Mouse (Mus musculus) C2C12 (cell line): ENCODE measurements around the gene Nr3c2. TPM values are rescaled to one million over a fixed set of nuclear protein-coding genes. Genes with fewer than 3 reads are reported as not detected.

Source experiments
- H3K27me3 ChIP-seq: one replicate; pipeline ENCODE4 v1.6.1; 2011; ENCODE audit not compliant: control insufficient read depth, insufficient read depth, insufficient read length
- H3K36me3 ChIP-seq: one replicate; pipeline ENCODE4 v1.6.1; 2011; ENCODE audit not compliant: control insufficient read depth, insufficient read depth
- H3K4me3 ChIP-seq: one replicate; pipeline ENCODE4 v1.5.1; 2011; ENCODE audit warnings: mild to moderate bottlenecking, control low read depth; ENCODE audit not compliant: poor library complexity, insufficient read depth, severe bottlenecking
- H3K79me2 ChIP-seq: one replicate; pipeline ENCODE4 v1.6.1; 2011; ENCODE audit not compliant: control insufficient read depth, insufficient read depth
- H3K79me3 ChIP-seq: one replicate; pipeline ENCODE4 v1.6.1; 2011; ENCODE audit warnings: low read depth, control low read depth
- H3ac ChIP-seq: one replicate; pipeline ENCODE3; 2011; ENCODE audit warnings: low read depth; ENCODE audit not compliant: control insufficient read depth, insufficient read length
- CEBPB ChIP-seq: IDR thresholded peaks from one replicate; pipeline ENCODE4 v1.6.1; 2011; ENCODE audit warnings: low read depth, mild to moderate bottlenecking, control low read depth, moderate library complexity
- CTCF ChIP-seq: IDR thresholded peaks from one replicate; pipeline ENCODE4 v1.5.1; 2011; ENCODE audit not compliant: control insufficient read depth, insufficient read depth, insufficient read length
- FOSL1 ChIP-seq: IDR thresholded peaks from one replicate; pipeline ENCODE4 v1.8.0; 2011; ENCODE audit warnings: mild to moderate bottlenecking, low read length; ENCODE audit not compliant: poor library complexity, insufficient read depth, severe bottlenecking
- MAX ChIP-seq: IDR thresholded peaks from one replicate; pipeline ENCODE4 v1.6.1; 2011; ENCODE audit warnings: mild to moderate bottlenecking, control low read depth
- MYOD1 ChIP-seq: IDR thresholded peaks from one replicate; pipeline ENCODE4 v1.6.1; 2011; ENCODE audit warnings: low read depth; ENCODE audit not compliant: control insufficient read depth, insufficient read length
- MYOG ChIP-seq: IDR thresholded peaks from one replicate; pipeline ENCODE4 v1.6.1; 2011; ENCODE audit not compliant: control insufficient read depth, insufficient read length; ENCODE audit errors: extremely low read depth
- USF1 ChIP-seq: IDR thresholded peaks from one replicate; pipeline ENCODE4 v1.6.1; 2011; ENCODE audit warnings: low read depth, mild to moderate bottlenecking, control low read depth, moderate library complexity
- polyA plus RNA-seq: library from polyadenylated mRNA; unstranded; fragments of >200 nt; fragmentation: generic; extraction: Trizol; gene quantifications from one replicate; pipeline ENCODE4 v1.2.1, GENCODE M21; 2012; ENCODE audit warnings: missing spikeins

The Nr3c2 gene
- polyA plus RNA-seq, 1 experiment: 0.04 TPM

DNA sequence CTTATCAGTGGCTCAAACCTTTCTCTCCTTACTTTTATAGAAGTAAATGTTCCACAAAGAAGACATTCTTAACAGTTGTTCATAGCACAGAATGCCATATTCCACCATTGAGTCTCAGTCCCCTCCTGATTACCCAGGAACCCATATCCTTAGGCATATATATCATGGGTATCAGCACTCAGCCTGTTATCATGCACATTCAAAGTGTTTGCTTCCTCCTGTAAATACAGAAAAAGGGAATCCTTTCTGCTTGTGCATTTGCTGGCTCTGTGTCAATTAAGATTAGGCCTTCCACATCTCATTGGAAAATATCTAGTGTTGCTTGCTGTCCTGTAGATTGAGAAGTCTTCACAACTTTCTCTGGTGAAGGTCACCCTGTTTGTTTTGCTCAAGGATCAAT, 12.0 kb downstream of the Nr3c2 start:
- no peak for TF ChIP-seq MAX
- Histone ChIP-seq H3ac (no peak overlapping the region), H3K4me3 (no peak overlapping the region), H3K79me2 (no peaks in the 10 kb centered on the region), H3K27me3 (no peaks in the 10 kb centered on the region), H3K36me3 (no peaks in the 10 kb centered on the region), H3K79me3 (no peaks in the 10 kb centered on the region)

DNA sequence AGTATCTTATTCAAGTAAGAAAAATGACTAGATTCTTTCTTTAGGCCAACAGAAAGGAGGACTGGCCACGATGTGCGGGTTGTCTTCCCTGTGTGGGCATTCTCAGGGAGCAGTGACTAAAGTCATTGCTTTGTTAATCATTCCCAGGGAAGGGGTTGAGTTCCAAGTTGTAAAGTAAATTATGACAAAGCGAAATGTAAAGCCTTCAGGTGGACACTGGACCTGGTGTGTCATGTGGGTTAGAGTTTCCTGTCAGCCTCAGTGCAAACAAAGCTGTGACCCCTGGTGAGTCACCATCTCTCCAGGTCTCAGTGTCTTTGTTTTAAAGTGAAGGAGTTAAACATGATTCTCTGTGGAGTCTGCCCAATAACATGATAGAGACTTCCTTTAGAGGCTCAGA, 13.4 kb downstream of the Nr3c2 start:
- Histone ChIP-seq H3K27me3 (no peaks in the 10 kb centered on the region), H3ac (no peak overlapping the region), H3K36me3 (no peaks in the 10 kb centered on the region), H3K4me3 (no peak overlapping the region), H3K79me2 (no peaks in the 10 kb centered on the region), H3K79me3 (no peaks in the 10 kb centered on the region)
- TF ChIP-seq CEBPB: no peak
- TF ChIP-seq USF1: no peak
- TF ChIP-seq CTCF: no peak
- no peak for TF ChIP-seq MAX
- TF ChIP-seq MYOD1: no peak
- TF ChIP-seq FOSL1: no peak
- TF ChIP-seq MYOG: no peak

DNA sequence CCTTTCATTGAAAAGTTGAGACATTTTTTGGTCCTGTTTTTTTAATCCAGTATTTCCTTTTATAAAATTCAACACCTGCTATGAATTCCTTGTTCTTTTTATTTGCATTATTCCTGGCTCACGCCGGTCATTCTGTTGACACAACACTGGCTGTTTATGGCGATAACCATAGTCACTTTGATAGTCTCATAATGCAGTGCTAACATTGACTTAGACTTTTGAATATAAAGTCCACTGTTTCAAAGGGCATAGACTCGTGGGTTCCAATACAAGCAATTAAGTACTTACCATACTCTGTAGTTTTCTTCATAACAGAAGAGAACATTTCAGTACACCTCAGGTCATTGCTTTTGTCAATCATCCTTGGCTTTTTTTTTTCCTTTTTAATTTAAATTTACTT, 14.0 kb downstream of the Nr3c2 start:
- H3K79me2 ChIP-seq: no peaks in the 10 kb centered on the region
- TF ChIP-seq CEBPB (no peak), CTCF (no peak), FOSL1 (no peak)

DNA sequence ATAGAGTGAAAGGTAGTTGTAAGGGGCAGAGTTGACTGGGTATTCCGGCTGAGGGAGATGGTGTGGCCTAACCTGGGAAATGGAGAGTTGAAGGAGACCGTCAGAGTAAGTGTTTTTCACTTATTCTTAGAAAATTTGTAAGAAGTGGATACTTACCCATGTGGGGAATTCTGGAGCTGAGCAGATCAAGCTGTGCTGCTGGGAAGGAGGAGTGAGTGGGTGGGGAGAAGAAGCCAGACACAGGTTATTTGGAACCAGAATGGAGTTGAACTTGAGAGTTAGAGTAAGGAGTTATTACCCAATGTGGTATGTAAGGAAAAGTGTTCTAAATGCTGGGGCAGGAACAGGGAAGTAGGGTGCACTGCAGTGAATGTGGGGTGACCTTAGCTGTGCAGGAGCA, 16.0 kb downstream of the Nr3c2 start:
- H3K36me3 ChIP-seq: no peaks in the 10 kb centered on the region
- H3ac ChIP-seq: no peak overlapping the region
- no peaks in the 10 kb centered on the region for H3K27me3 ChIP-seq
- no peak overlapping the region for H3K4me3 ChIP-seq
- H3K79me3 ChIP-seq: no peaks in the 10 kb centered on the region
- TF ChIP-seq FOSL1: no peak
- TF ChIP-seq USF1: no peak
- TF ChIP-seq MAX: no peak
- TF ChIP-seq MYOG: no peak
- no peak for TF ChIP-seq MYOD1
- TF ChIP-seq CEBPB: no peak
- H3K79me2 ChIP-seq: no peaks in the 10 kb centered on the region

More for the DNA sequence above, 14.0 kb downstream of the Nr3c2 start:
- Histone ChIP-seq H3K4me3 (no peak overlapping the region), H3K36me3 (no peaks in the 10 kb centered on the region), H3ac (no peak overlapping the region), H3K27me3 (no peaks in the 10 kb centered on the region), H3K79me3 (no peaks in the 10 kb centered on the region)

DNA sequence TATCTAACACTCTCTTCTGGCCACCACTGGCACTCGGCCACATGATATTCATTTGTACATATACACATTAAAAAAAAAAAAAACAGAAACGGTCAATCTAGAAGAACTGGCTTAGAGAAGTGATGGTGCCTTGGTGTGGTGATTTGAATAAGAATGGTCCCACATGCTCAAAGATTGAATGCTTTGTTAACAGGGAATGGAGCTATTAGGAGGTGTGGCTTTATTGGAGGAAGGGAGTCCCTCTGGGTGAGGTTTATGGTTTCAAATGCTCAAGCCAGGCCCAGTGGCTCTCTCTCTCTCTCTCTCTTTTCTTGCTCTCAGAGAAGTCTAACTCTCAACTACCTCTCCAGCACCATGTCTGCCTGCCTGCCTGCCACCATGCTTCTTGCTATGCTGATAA, 20.3 kb downstream of the Nr3c2 start:
- no peak for TF ChIP-seq USF1
- no peak for TF ChIP-seq CEBPB
- Histone ChIP-seq H3K79me3 (no peaks in the 10 kb centered on the region), H3K27me3 (no peaks in the 10 kb centered on the region), H3K36me3 (no peaks in the 10 kb centered on the region), H3K79me2 (no peaks in the 10 kb centered on the region), H3ac (no peak overlapping the region), H3K4me3 (no peak overlapping the region)

DNA sequence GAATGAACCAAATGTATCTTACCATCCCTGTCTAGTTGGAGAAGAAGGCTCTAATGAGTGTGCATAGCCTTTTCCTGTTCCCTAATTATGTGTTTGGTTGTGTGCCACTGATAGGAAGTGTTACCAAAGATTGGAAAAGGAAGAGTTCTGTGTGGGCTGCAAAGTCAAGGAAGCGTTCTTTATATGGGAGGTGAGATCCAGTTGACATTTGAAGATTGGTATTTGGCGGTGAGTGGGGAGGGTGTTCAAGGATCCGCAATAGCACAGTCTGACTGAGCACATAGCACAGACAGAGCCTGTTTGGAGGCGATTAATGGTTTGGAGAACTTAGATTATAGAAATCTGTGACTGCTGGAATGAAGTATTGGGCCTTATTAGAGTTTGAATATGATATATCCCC, 24.9 kb downstream of the Nr3c2 start:
- TF ChIP-seq MYOG (no peak), CTCF (no peak), FOSL1 (no peak), MYOD1 (no peak), USF1 (no peak), CEBPB (no peak), MAX (no peak)
- H3K79me2 ChIP-seq: no peaks in the 10 kb centered on the region
- no peaks in the 10 kb centered on the region for H3K27me3 ChIP-seq
- no peaks in the 10 kb centered on the region for H3K79me3 ChIP-seq
- no peak overlapping the region for H3K4me3 ChIP-seq
- H3ac ChIP-seq: no peak overlapping the region
- H3K36me3 ChIP-seq: no peaks in the 10 kb centered on the region

DNA sequence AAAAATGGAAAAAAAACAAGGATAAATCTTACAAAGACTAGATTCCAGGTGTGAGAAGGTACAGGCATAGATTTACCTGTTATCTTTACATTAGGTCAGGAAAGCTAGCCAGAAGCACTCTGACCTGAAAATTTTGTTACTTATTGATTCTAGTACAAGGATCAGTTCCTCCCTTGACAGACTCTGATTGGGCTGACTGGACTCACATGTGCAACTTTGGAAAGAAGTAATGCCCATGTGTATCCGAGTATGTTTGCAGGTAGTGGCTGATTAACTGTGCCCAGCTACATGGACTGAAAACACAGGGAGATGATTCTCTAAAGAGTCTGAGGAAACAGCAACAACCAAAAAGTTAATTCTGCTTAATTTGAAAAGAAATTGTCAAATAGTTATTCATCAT, 29.1 kb downstream of the Nr3c2 start:
- no peaks in the 10 kb centered on the region for H3K36me3 ChIP-seq
- no peak overlapping the region for H3K4me3 ChIP-seq
- TF ChIP-seq MYOG (no peak), CEBPB (no peak), MAX (no peak), USF1 (no peak), CTCF (no peak), MYOD1 (no peak), FOSL1 (no peak)
- no peaks in the 10 kb centered on the region for H3K79me2 ChIP-seq
- H3K27me3 ChIP-seq: no peaks in the 10 kb centered on the region
- H3ac ChIP-seq: no peak overlapping the region
- H3K79me3 ChIP-seq: no peaks in the 10 kb centered on the region
